Mouse (Mus musculus) ES-Bruce4 (cell line): Measurements from ENCODE around the gene Eif2ak4. TPM values are rescaled to one million over a fixed set of nuclear protein-coding genes. Genes with fewer than 3 reads are reported as not detected.

Experiments used
- H3K27ac ChIP-seq: 2 replicates; pipeline ENCODE4 v1.5.1; 2012; ENCODE audit warnings: low read length, inconsistent platforms; ENCODE audit not compliant: insufficient read depth
- H3K27me3 ChIP-seq: 2 replicates; pipeline ENCODE4 v1.6.1; 2012; ENCODE audit warnings: mild to moderate bottlenecking, low read length, inconsistent platforms; ENCODE audit not compliant: control insufficient read depth, poor library complexity, insufficient read depth, severe bottlenecking
- H3K36me3 ChIP-seq: 2 replicates; pipeline ENCODE4 v1.6.1; 2012; ENCODE audit warnings: inconsistent platforms, mild to moderate bottlenecking, low read length, moderate library complexity; ENCODE audit not compliant: control insufficient read depth, poor library complexity, insufficient read depth, severe bottlenecking
- H3K4me1 ChIP-seq: one replicate; pipeline ENCODE4 v1.8.1; 2011; ENCODE audit warnings: low read length; ENCODE audit not compliant: control insufficient read depth, insufficient read depth
- H3K4me3 ChIP-seq: 2 replicates; pipeline ENCODE4 v1.5.1; 2011; ENCODE audit warnings: low read depth, mild to moderate bottlenecking, low read length
- H3K9ac ChIP-seq: 2 replicates; pipeline ENCODE4 v1.6.1; 2012; ENCODE audit warnings: low read depth, mild to moderate bottlenecking, inconsistent platforms; ENCODE audit not compliant: poor library complexity, severe bottlenecking
- H3K9me3 ChIP-seq: replicated peaks from 2 replicates; pipeline ENCODE4 v1.6.1; 2012; ENCODE audit warnings: mild to moderate bottlenecking, low read length, inconsistent platforms; ENCODE audit not compliant: control insufficient read depth, poor library complexity, insufficient read depth, severe bottlenecking
- CTCF ChIP-seq: IDR thresholded peaks from one replicate; pipeline ENCODE4 v1.8.1; 2011; ENCODE audit warnings: low read depth, low read length
- EP300 ChIP-seq: IDR thresholded peaks from 2 replicates; pipeline ENCODE4 v1.6.1; 2011; ENCODE audit warnings: low read depth, low read length; ENCODE audit not compliant: insufficient read depth
- POLR2A ChIP-seq: IDR thresholded peaks from one replicate; pipeline ENCODE4 v1.8.1; 2011; ENCODE audit warnings: low read length; ENCODE audit not compliant: insufficient read depth
- polyA plus RNA-seq: library from polyadenylated mRNA; stranded (reverse); fragments of >200 nt; gene quantifications from 2 replicates; pipeline ENCODE4 v1.2.4, GENCODE M21; 2011; ENCODE audit warnings: low read depth; ENCODE audit not compliant: missing spikeins, insufficient read depth, insufficient read length

Gene Eif2ak4
- polyA plus RNA-seq, 1 experiment, result 20.7 TPM

GRCm38 (mm10) chr2:118399751-118400150 lies 11.3 kb downstream of the Eif2ak4 start:
- Histone ChIP-seq H3K9me3 (peaks cover 5% of the 10 kb centered on the region; the same call in 1 of the 2 replicates), H3K27ac (no peak overlapping the region), H3K36me3 (peaks cover 4% of the 10 kb centered on the region; the same call in 1 of the 2 replicates), H3K27me3 (no peaks in the 10 kb centered on the region), H3K4me3 (no peak overlapping the region), H3K4me1 (no peaks in the 10 kb centered on the region), H3K9ac (no peak overlapping the region)
- no peak for TF ChIP-seq CTCF
- no peak for TF ChIP-seq EP300

GRCm38 (mm10) chr2:118401834-118402727 lies 13.7 kb downstream of the Eif2ak4 start:
- H3K27ac ChIP-seq, result no peak overlapping the region
- peaks cover 4% of the 10 kb centered on the region; the same call in 1 of the 2 replicates for H3K36me3 ChIP-seq

GRCm38 (mm10) chr2:118404336-118404735 lies 15.9 kb downstream of the Eif2ak4 start:
- H3K36me3 ChIP-seq, result peaks cover 4% of the 10 kb centered on the region; the same call in 1 of the 2 replicates
- TF ChIP-seq EP300, result no peak

More at GRCm38 (mm10) chr2:118401834-118402727, 13.7 kb downstream of the Eif2ak4 start:
- no peaks in the 10 kb centered on the region for H3K9me3 ChIP-seq
- H3K9ac ChIP-seq, result no peak overlapping the region
- H3K4me1 ChIP-seq, result no peaks in the 10 kb centered on the region
- TF ChIP-seq EP300, result no peak
- TF ChIP-seq POLR2A, result no peak
- TF ChIP-seq CTCF, result no peak
- no peaks in the 10 kb centered on the region for H3K27me3 ChIP-seq
- no peak overlapping the region for H3K4me3 ChIP-seq

GRCm38 (mm10) chr2:118405568-118405967 lies 17.1 kb downstream of the Eif2ak4 start:
- Histone ChIP-seq H3K27me3 (no peaks in the 10 kb centered on the region), H3K4me1 (no peaks in the 10 kb centered on the region), H3K27ac (no peak overlapping the region), H3K9me3 (no peaks in the 10 kb centered on the region), H3K36me3 (peaks cover 4% of the 10 kb centered on the region; the same call in 1 of the 2 replicates), H3K9ac (no peak overlapping the region), H3K4me3 (no peak overlapping the region)
- TF ChIP-seq CTCF (no peak), POLR2A (no peak), EP300 (no peak)

More at GRCm38 (mm10) chr2:118404336-118404735, 15.9 kb downstream of the Eif2ak4 start:
- H3K4me1 ChIP-seq, result no peaks in the 10 kb centered on the region
- H3K27me3 ChIP-seq, result no peaks in the 10 kb centered on the region
- no peak overlapping the region for H3K27ac ChIP-seq
- no peak overlapping the region for H3K4me3 ChIP-seq
- H3K9ac ChIP-seq, result no peak overlapping the region
- no peaks in the 10 kb centered on the region for H3K9me3 ChIP-seq

- H3K36me3 ChIP-seq, result no peaks in the 10 kb centered on the region; the same call in 1 of the 2 replicates
Measured at GRCm38 (mm10) chr2:118406811-118407210, 18.4 kb downstream of the Eif2ak4 start.

GRCm38 (mm10) chr2:118408336-118408895 lies 20.0 kb downstream of the Eif2ak4 start:
- Histone ChIP-seq H3K27me3 (no peaks in the 10 kb centered on the region), H3K4me3 (no peak overlapping the region), H3K27ac (no peak overlapping the region), H3K9me3 (no peaks in the 10 kb centered on the region), H3K9ac (no peak overlapping the region), H3K36me3 (no peaks in the 10 kb centered on the region), H3K4me1 (no peaks in the 10 kb centered on the region)
- no peak for TF ChIP-seq POLR2A

More at GRCm38 (mm10) chr2:118406811-118407210, 18.4 kb downstream of the Eif2ak4 start:
- Histone ChIP-seq H3K4me1 (no peaks in the 10 kb centered on the region), H3K27me3 (no peaks in the 10 kb centered on the region), H3K27ac (no peak overlapping the region), H3K9me3 (no peaks in the 10 kb centered on the region), H3K9ac (no peak overlapping the region), H3K4me3 (no peak overlapping the region)
- no peak for TF ChIP-seq POLR2A
- no peak for TF ChIP-seq EP300
- no peak for TF ChIP-seq CTCF
